Mouse (Mus musculus): ENCODE results near the gene Hist1h3g. TPM values are rescaled to one million over a fixed set of nuclear protein-coding genes. Genes with fewer than 3 reads are reported as not detected.
A peak's percentile ranks its signal among the peaks of the same experiment; 100 is the strongest.

The Hist1h3g gene
- polyA plus RNA-seq, 1 experiment from 2014 or later = 3.0 TPM

- Histone ChIP-seq H3K4me1 (ENCODE audit: control insufficient read depth in 2 of 2, insufficient read depth in 2 of 2, low read length in 2 of 2) (peaks cover 14 to 27% of the 10 kb centered on the region in 2 experiments; a peak in 3 of 4 replicates), H3K36me3 (ENCODE audit: control insufficient read depth, insufficient read depth, low read length) (no peaks in the 10 kb centered on the region), H3K27ac (replicated peaks in 1 of 2; ENCODE audit: control insufficient read depth in 1 of 2, insufficient read depth in 1 of 2, low read depth in 2 of 2, low read length in 2 of 2) (no peak overlapping the region), H3K4me2 (ENCODE audit: low read length) (peak overlapping the region; percentile 23; the same call in 1 of the 2 replicates), H3K9ac (ENCODE audit: low read length) (no peak overlapping the region), H3K27me3 (ENCODE audit: control insufficient read depth, insufficient read depth, low read length) (no peaks in the 10 kb centered on the region), H3K9me3 (ENCODE audit: control insufficient read depth, low read length) (no peaks in the 10 kb centered on the region), H3K4me3 (ENCODE audit: control insufficient read depth in 1 of 2, insufficient read depth in 1 of 2, low read depth in 1 of 2, low read length in 2 of 2) (no peak overlapping the region)
- ATAC-seq (ENCODE audit: insufficient number of reproducible peaks, insufficient read depth, low FRiP score, low read depth) = no peak
- WGBS = 3% methylated on average over 9 of the region's 9 CpGs
These were observed 31.4 kb upstream of the Hist1h3g start for GRCm38 (mm10) chr13:23503797-23504196.

GRCm38 (mm10) chr13:23505662-23506345, 29.4 kb upstream of the Hist1h3g start:
- no peak for ATAC-seq (ENCODE audit: insufficient number of reproducible peaks, insufficient read depth, low FRiP score, low read depth)
- H3K27me3 ChIP-seq (ENCODE audit: control insufficient read depth, insufficient read depth, low read length) = no peaks in the 10 kb centered on the region
- peak overlapping the region; percentile 68 for H3K9ac ChIP-seq (ENCODE audit: low read length)
- no peaks in the 10 kb centered on the region for H3K9me3 ChIP-seq (ENCODE audit: control insufficient read depth, low read length)
- peak overlapping the region; percentile 63 for H3K4me2 ChIP-seq (ENCODE audit: low read length)
- WGBS = 8% methylated on average over 14 of the region's 14 CpGs
- H3K4me3 ChIP-seq (ENCODE audit: control insufficient read depth in 1 of 2, insufficient read depth in 1 of 2, low read depth in 1 of 2, low read length in 2 of 2) = peak overlapping the region; percentile 33 to 40
- peaks cover 14 to 27% of the 10 kb centered on the region in 2 experiments for H3K4me1 ChIP-seq (ENCODE audit: control insufficient read depth in 2 of 2, insufficient read depth in 2 of 2, low read length in 2 of 2)
- peak overlapping the region; percentile 35 to 57; a peak in 3 of 4 replicates for H3K27ac ChIP-seq (replicated peaks in 1 of 2; ENCODE audit: control insufficient read depth in 1 of 2, insufficient read depth in 1 of 2, low read depth in 2 of 2, low read length in 2 of 2)
- H3K36me3 ChIP-seq (ENCODE audit: control insufficient read depth, insufficient read depth, low read length) = no peaks in the 10 kb centered on the region

- H3K9ac ChIP-seq (ENCODE audit: low read length) = peak overlapping the region; percentile 68
- no peak for ATAC-seq (ENCODE audit: insufficient number of reproducible peaks, insufficient read depth, low FRiP score, low read depth)
- peak overlapping the region; percentile 63 for H3K4me2 ChIP-seq (ENCODE audit: low read length)
- H3K4me1 ChIP-seq (ENCODE audit: control insufficient read depth in 2 of 2, insufficient read depth in 2 of 2, low read length in 2 of 2) = peaks cover 14 to 27% of the 10 kb centered on the region in 2 experiments
- H3K9me3 ChIP-seq (ENCODE audit: control insufficient read depth, low read length) = no peaks in the 10 kb centered on the region
- peak overlapping the region in 1 of 2 experiments; percentile 35; a peak in 1 of 4 replicates for H3K27ac ChIP-seq (replicated peaks in 1 of 2; ENCODE audit: control insufficient read depth in 1 of 2, insufficient read depth in 1 of 2, low read depth in 2 of 2, low read length in 2 of 2)
- peak overlapping the region in 1 of 2 experiments; percentile 33; a peak in 2 of 4 replicates for H3K4me3 ChIP-seq (ENCODE audit: control insufficient read depth in 1 of 2, insufficient read depth in 1 of 2, low read depth in 1 of 2, low read length in 2 of 2)
- WGBS = 10% methylated on average over 13 of the region's 13 CpGs
- H3K27me3 ChIP-seq (ENCODE audit: control insufficient read depth, insufficient read depth, low read length) = no peaks in the 10 kb centered on the region
- no peaks in the 10 kb centered on the region for H3K36me3 ChIP-seq (ENCODE audit: control insufficient read depth, insufficient read depth, low read length)
These were observed 28.9 kb upstream of the Hist1h3g start for GRCm38 (mm10) chr13:23506351-23506750.

- Histone ChIP-seq H3K9ac (ENCODE audit: low read length) (no peak overlapping the region), H3K9me3 (ENCODE audit: control insufficient read depth, low read length) (no peaks in the 10 kb centered on the region), H3K27me3 (ENCODE audit: control insufficient read depth, insufficient read depth, low read length) (no peaks in the 10 kb centered on the region), H3K4me3 (ENCODE audit: control insufficient read depth in 1 of 2, insufficient read depth in 1 of 2, low read depth in 1 of 2, low read length in 2 of 2) (no peak overlapping the region), H3K4me1 (ENCODE audit: control insufficient read depth in 2 of 2, insufficient read depth in 2 of 2, low read length in 2 of 2) (peaks cover 14 to 23% of the 10 kb centered on the region in 2 experiments), H3K4me2 (ENCODE audit: low read length) (peak overlapping the region; percentile 63), H3K27ac (replicated peaks in 1 of 2; ENCODE audit: control insufficient read depth in 1 of 2, insufficient read depth in 1 of 2, low read depth in 2 of 2, low read length in 2 of 2) (peak overlapping the region in 1 of 2 experiments; percentile 9; a peak in 1 of 4 replicates), H3K36me3 (ENCODE audit: control insufficient read depth, insufficient read depth, low read length) (no peaks in the 10 kb centered on the region)
- ATAC-seq (ENCODE audit: insufficient number of reproducible peaks, insufficient read depth, low FRiP score, low read depth) = no peak
- WGBS = 30% methylated on average over 14 of the region's 14 CpGs
These were observed 28.3 kb upstream of the Hist1h3g start for GRCm38 (mm10) chr13:23506819-23507515.

GRCm38 (mm10) chr13:23510127-23510526, 25.1 kb upstream of the Hist1h3g start:
- no peak for ATAC-seq (ENCODE audit: insufficient number of reproducible peaks, insufficient read depth, low FRiP score, low read depth)
- Histone ChIP-seq H3K4me2 (ENCODE audit: low read length) (no peak overlapping the region), H3K4me3 (ENCODE audit: control insufficient read depth in 1 of 2, insufficient read depth in 1 of 2, low read depth in 1 of 2, low read length in 2 of 2) (no peak overlapping the region), H3K4me1 (ENCODE audit: control insufficient read depth in 2 of 2, insufficient read depth in 2 of 2, low read length in 2 of 2) (peaks cover 14% of the 10 kb centered on the region in 2 experiments), H3K9me3 (ENCODE audit: control insufficient read depth, low read length) (no peaks in the 10 kb centered on the region), H3K36me3 (ENCODE audit: control insufficient read depth, insufficient read depth, low read length) (no peaks in the 10 kb centered on the region), H3K27ac (replicated peaks in 1 of 2; ENCODE audit: control insufficient read depth in 1 of 2, insufficient read depth in 1 of 2, low read depth in 2 of 2, low read length in 2 of 2) (0 out of 4 replicates have a peak overlapping the region, but pooled peaks of 1 of the 2 experiments have one; percentile 5), H3K27me3 (ENCODE audit: control insufficient read depth, insufficient read depth, low read length) (no peaks in the 10 kb centered on the region), H3K9ac (ENCODE audit: low read length) (no peak overlapping the region)
- WGBS = 27% methylated on average over 1 of the region's 1 CpGs

- Histone ChIP-seq H3K4me2 (ENCODE audit: low read length) (no peak overlapping the region), H3K4me3 (ENCODE audit: control insufficient read depth in 1 of 2, insufficient read depth in 1 of 2, low read depth in 1 of 2, low read length in 2 of 2) (no peak overlapping the region), H3K4me1 (ENCODE audit: control insufficient read depth in 2 of 2, insufficient read depth in 2 of 2, low read length in 2 of 2) (peaks cover 3 to 9% of the 10 kb centered on the region in 2 experiments; a peak in 2 of 4 replicates), H3K9ac (ENCODE audit: low read length) (no peak overlapping the region), H3K9me3 (ENCODE audit: control insufficient read depth, low read length) (no peaks in the 10 kb centered on the region), H3K27me3 (ENCODE audit: control insufficient read depth, insufficient read depth, low read length) (no peaks in the 10 kb centered on the region), H3K27ac (replicated peaks in 1 of 2; ENCODE audit: control insufficient read depth in 1 of 2, insufficient read depth in 1 of 2, low read depth in 2 of 2, low read length in 2 of 2) (no peak overlapping the region), H3K36me3 (ENCODE audit: control insufficient read depth, insufficient read depth, low read length) (no peaks in the 10 kb centered on the region)
- 68% methylated on average over 1 of the region's 1 CpGs for WGBS
- ATAC-seq (ENCODE audit: insufficient number of reproducible peaks, insufficient read depth, low FRiP score, low read depth) = no peak
These were observed 21.7 kb upstream of the Hist1h3g start for GRCm38 (mm10) chr13:23513517-23513916.

- H3K4me2 ChIP-seq (ENCODE audit: low read length) = no peak overlapping the region
- H3K4me1 ChIP-seq (ENCODE audit: control insufficient read depth in 2 of 2, insufficient read depth in 2 of 2, low read length in 2 of 2) = peaks cover 3 to 5% of the 10 kb centered on the region in 2 experiments; a peak in 2 of 4 replicates
- WGBS = 82% methylated on average over 5 of the region's 5 CpGs
- H3K36me3 ChIP-seq (ENCODE audit: control insufficient read depth, insufficient read depth, low read length) = no peaks in the 10 kb centered on the region
- ATAC-seq (ENCODE audit: insufficient number of reproducible peaks, insufficient read depth, low FRiP score, low read depth) = no peak
- no peaks in the 10 kb centered on the region for H3K27me3 ChIP-seq (ENCODE audit: control insufficient read depth, insufficient read depth, low read length)
- H3K9ac ChIP-seq (ENCODE audit: low read length) = no peak overlapping the region
- H3K9me3 ChIP-seq (ENCODE audit: control insufficient read depth, low read length) = no peaks in the 10 kb centered on the region
- H3K4me3 ChIP-seq (ENCODE audit: control insufficient read depth in 1 of 2, insufficient read depth in 1 of 2, low read depth in 1 of 2, low read length in 2 of 2) = no peak overlapping the region
- H3K27ac ChIP-seq (replicated peaks in 1 of 2; ENCODE audit: control insufficient read depth in 1 of 2, insufficient read depth in 1 of 2, low read depth in 2 of 2, low read length in 2 of 2) = no peak overlapping the region
These were observed 19.9 kb upstream of the Hist1h3g start for GRCm38 (mm10) chr13:23515281-23515680.
